Mouse (Mus musculus): ENCODE data around the gene Olfr1046. TPM values are rescaled to one million over a fixed set of nuclear protein-coding genes. Genes with fewer than 3 reads are reported as not detected.
"Not testable (repeated sequence)": the region's sequence is repeated elsewhere in the genome, so short reads cannot be mapped to it uniquely, and the experiment has no call there.

The Olfr1046 gene
- polyA plus RNA-seq, 1 experiment from 2014 or later = not detected

DNA sequence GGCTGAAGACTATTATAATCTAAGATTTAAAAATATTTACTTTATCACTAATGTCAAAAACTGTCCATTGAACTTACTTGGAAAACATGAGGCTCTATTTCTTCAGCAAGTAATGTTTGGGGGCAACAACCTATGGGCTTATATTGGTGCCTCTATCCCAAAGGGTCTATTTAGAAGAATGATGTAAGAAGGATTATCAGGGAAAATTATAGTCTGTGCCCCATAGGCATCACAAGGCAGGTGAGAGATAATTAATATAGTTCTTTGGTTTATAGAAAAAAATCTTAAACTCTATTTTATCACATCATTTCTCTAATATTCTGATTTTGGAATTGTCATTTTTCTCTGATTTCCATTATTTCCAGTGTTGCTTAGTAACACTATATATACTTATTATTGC, 41.4 kb downstream of the Olfr1046 start, which contains the start of gene Olfr1044:
Olfr1044 (minus strand) TSS at position 101 of the 400 bp plus-strand sequence.
- no peak for TF ChIP-seq CTCF (IDR thresholded peaks at IDR 0.05; ENCODE audit: low read depth)
- ATAC-seq (ENCODE audit: insufficient read depth) = no peak
- H3K4me2 ChIP-seq = no peak within 1 kb of the TSS
- H3K9ac ChIP-seq = no peak within 1 kb of the TSS
- no peaks in the 10 kb centered on the region for H3K27me3 ChIP-seq (ENCODE audit: insufficient read depth, low read length)
- no peak within 1 kb of the TSS for H3K4me3 ChIP-seq (ENCODE audit: low read depth, low read length)
- no peaks in the 10 kb centered on the region for H3K36me3 ChIP-seq (ENCODE audit: insufficient read depth)
- H3K27ac ChIP-seq (ENCODE audit: low read depth) = no peak within 1 kb of the TSS
- no peaks in the 10 kb centered on the region for H3K9me3 ChIP-seq (ENCODE audit: low read depth, low read length)
- DNase-seq = no peak
- no peaks in the 10 kb centered on the region for H3K4me1 ChIP-seq (ENCODE audit: insufficient read depth)

DNA sequence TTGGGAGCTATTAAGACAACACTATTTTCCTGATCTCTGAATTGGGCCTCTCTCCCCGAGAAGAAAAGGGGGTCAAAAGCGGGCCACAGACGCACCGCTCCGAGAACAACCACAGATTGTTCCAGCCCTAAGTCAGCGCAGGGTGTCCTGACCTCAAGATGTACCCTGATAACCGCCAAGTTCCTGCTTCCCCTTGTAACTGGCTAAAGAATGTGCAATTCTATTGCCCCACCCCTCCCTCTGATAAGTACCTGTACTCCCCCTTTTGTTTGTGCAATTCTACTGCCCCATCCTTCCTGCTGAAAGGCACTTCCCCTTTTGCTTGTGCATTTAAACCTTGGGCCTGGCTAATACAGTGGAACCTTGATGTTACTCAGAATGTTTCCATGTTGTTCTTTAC, 43.7 kb downstream of the Olfr1046 start:
- not testable (repeated sequence) for H3K27me3 ChIP-seq (ENCODE audit: insufficient read depth, low read length); H3K9me3 ChIP-seq (ENCODE audit: low read depth, low read length); DNase-seq; H3K36me3 ChIP-seq (ENCODE audit: insufficient read depth); H3K27ac ChIP-seq (ENCODE audit: low read depth); H3K4me1 ChIP-seq (ENCODE audit: insufficient read depth); H3K4me3 ChIP-seq (ENCODE audit: low read depth, low read length); H3K9ac ChIP-seq; H3K4me2 ChIP-seq; ATAC-seq (ENCODE audit: insufficient read depth)
- WGBS = 77% methylated on average over 7 of the region's 7 CpGs

DNA sequence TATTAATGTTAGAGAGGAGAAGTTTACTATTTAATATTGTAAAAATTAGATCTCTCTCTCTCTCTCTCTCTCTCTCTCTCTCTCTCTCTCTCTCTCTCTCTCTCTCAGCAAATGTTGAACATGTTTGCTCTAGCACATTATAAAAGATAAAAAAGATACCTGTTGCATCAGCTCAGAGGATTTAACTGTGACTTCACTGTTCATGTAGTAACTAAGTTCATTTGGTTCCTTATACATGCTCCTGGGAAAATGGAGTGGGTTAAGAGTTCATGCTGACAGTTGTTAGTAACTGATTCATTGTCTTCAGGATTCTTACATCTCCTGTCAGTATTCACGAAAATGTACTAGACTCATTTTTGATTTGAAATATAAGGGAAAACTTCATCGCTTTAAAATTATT, 51.7 kb downstream of the Olfr1046 start, which contains the start of gene Olfr1043:
Olfr1043 (minus strand) TSS at position 101 of the 400 bp plus-strand sequence.
- Histone ChIP-seq H3K36me3 (ENCODE audit: insufficient read depth) (no peaks in the 10 kb centered on the region), H3K4me3 (ENCODE audit: low read depth, low read length) (no peak within 1 kb of the TSS), H3K4me1 (ENCODE audit: insufficient read depth) (no peaks in the 10 kb centered on the region), H3K9ac (no peak within 1 kb of the TSS), H3K27ac (ENCODE audit: low read depth) (no peak within 1 kb of the TSS), H3K27me3 (ENCODE audit: insufficient read depth, low read length) (no peaks in the 10 kb centered on the region), H3K9me3 (ENCODE audit: low read depth, low read length) (no peaks in the 10 kb centered on the region), H3K4me2 (no peak within 1 kb of the TSS)
- DNase-seq (no peak), ATAC-seq (ENCODE audit: insufficient read depth) (no peak)
- WGBS = 83% methylated on average over 2 of the region's 2 CpGs
- no peak for TF ChIP-seq CTCF (IDR thresholded peaks at IDR 0.05; ENCODE audit: low read depth)

Other genes with a start within 250 kb of the Olfr1046 start
- not detected in 2 replicates for gene Olfr1029, start 245.4 kb downstream of the Olfr1046 start, polyA plus RNA-seq (2014; fragmentation: Nextera tagmentation; extraction: Ambion mirVana)
- not detected in 2 replicates for gene Olfr1030, start 240.0 kb downstream of the Olfr1046 start, polyA plus RNA-seq (2014; fragmentation: Nextera tagmentation; extraction: Ambion mirVana)
- not detected in 2 replicates for gene Olfr1031, start 229.0 kb downstream of the Olfr1046 start, polyA plus RNA-seq (2014; fragmentation: Nextera tagmentation; extraction: Ambion mirVana)
- not detected in 2 replicates for gene Olfr1032, start 213.8 kb downstream of the Olfr1046 start, polyA plus RNA-seq (2014; fragmentation: Nextera tagmentation; extraction: Ambion mirVana)
- gene Olfr1033, start 198.7 kb downstream of the Olfr1046 start, polyA plus RNA-seq (2014; fragmentation: Nextera tagmentation; extraction: Ambion mirVana) = 0.61 and 2.8 TPM in 2 replicates
- gene Olfr1034, start 173.5 kb downstream of the Olfr1046 start, polyA plus RNA-seq (2014; fragmentation: Nextera tagmentation; extraction: Ambion mirVana) = not detected in 2 replicates
- not detected in 2 replicates for gene Olfr1036, start 145.3 kb downstream of the Olfr1046 start, polyA plus RNA-seq (2014; fragmentation: Nextera tagmentation; extraction: Ambion mirVana)
- gene Olfr1037, start 131.9 kb downstream of the Olfr1046 start, polyA plus RNA-seq (2014; fragmentation: Nextera tagmentation; extraction: Ambion mirVana) = not detected in 2 replicates
- gene Olfr1039, start 83.4 kb downstream of the Olfr1046 start, polyA plus RNA-seq (2014; fragmentation: Nextera tagmentation; extraction: Ambion mirVana) = not detected in 2 replicates
- not detected in 2 replicates for gene Olfr1040, start 72.6 kb downstream of the Olfr1046 start, polyA plus RNA-seq (2014; fragmentation: Nextera tagmentation; extraction: Ambion mirVana)
- gene Olfr1042, start 57.5 kb downstream of the Olfr1046 start, polyA plus RNA-seq (2014; fragmentation: Nextera tagmentation; extraction: Ambion mirVana) = not detected in 2 replicates
- not detected in 2 replicates for gene Olfr1043, start 51.8 kb downstream of the Olfr1046 start, polyA plus RNA-seq (2014; fragmentation: Nextera tagmentation; extraction: Ambion mirVana)
- gene Olfr1044, start 41.5 kb downstream of the Olfr1046 start, polyA plus RNA-seq (2014; fragmentation: Nextera tagmentation; extraction: Ambion mirVana) = not detected in 2 replicates
- gene Olfr52, start 33.6 kb downstream of the Olfr1046 start, polyA plus RNA-seq (2014; fragmentation: Nextera tagmentation; extraction: Ambion mirVana) = not detected in 2 replicates
- gene Olfr1045, start 16.3 kb downstream of the Olfr1046 start, polyA plus RNA-seq (2014; fragmentation: Nextera tagmentation; extraction: Ambion mirVana) = not detected in 2 replicates
- gene Olfr1047, start 12.1 kb upstream of the Olfr1046 start, polyA plus RNA-seq (2014; fragmentation: Nextera tagmentation; extraction: Ambion mirVana) = not detected in 2 replicates
- gene Olfr1048, start 21.0 kb upstream of the Olfr1046 start, polyA plus RNA-seq (2014; fragmentation: Nextera tagmentation; extraction: Ambion mirVana) = not detected in 2 replicates
- gene Olfr1049, start 39.0 kb upstream of the Olfr1046 start, polyA plus RNA-seq (2014; fragmentation: Nextera tagmentation; extraction: Ambion mirVana) = not detected in 2 replicates
- not detected in 2 replicates for gene Olfr1051, start 59.8 kb upstream of the Olfr1046 start, polyA plus RNA-seq (2014; fragmentation: Nextera tagmentation; extraction: Ambion mirVana)
- gene Olfr1052, start 73.1 kb upstream of the Olfr1046 start, polyA plus RNA-seq (2014; fragmentation: Nextera tagmentation; extraction: Ambion mirVana) = not detected in 2 replicates
- gene Olfr1053, start 96.0 kb upstream of the Olfr1046 start, polyA plus RNA-seq (2014; fragmentation: Nextera tagmentation; extraction: Ambion mirVana) = not detected in 2 replicates
- gene Olfr1054, start 116.1 kb upstream of the Olfr1046 start, polyA plus RNA-seq (2014; fragmentation: Nextera tagmentation; extraction: Ambion mirVana) = not detected in 2 replicates
- gene Olfr1055, start 131.0 kb upstream of the Olfr1046 start, polyA plus RNA-seq (2014; fragmentation: Nextera tagmentation; extraction: Ambion mirVana) = not detected in 2 replicates
- not detected in 2 replicates for gene Olfr1056, start 143.2 kb upstream of the Olfr1046 start, polyA plus RNA-seq (2014; fragmentation: Nextera tagmentation; extraction: Ambion mirVana)
- gene Olfr1057, start 159.1 kb upstream of the Olfr1046 start, polyA plus RNA-seq (2014; fragmentation: Nextera tagmentation; extraction: Ambion mirVana) = not detected in 2 replicates
- not detected in 2 replicates for gene Olfr1058, start 169.2 kb upstream of the Olfr1046 start, polyA plus RNA-seq (2014; fragmentation: Nextera tagmentation; extraction: Ambion mirVana)
- not detected in 2 replicates for gene Olfr1061, start 194.7 kb upstream of the Olfr1046 start, polyA plus RNA-seq (2014; fragmentation: Nextera tagmentation; extraction: Ambion mirVana)
- not detected in 2 replicates for gene Olfr1062, start 207.4 kb upstream of the Olfr1046 start, polyA plus RNA-seq (2014; fragmentation: Nextera tagmentation; extraction: Ambion mirVana)
- gene Olfr1065, start 231.3 kb upstream of the Olfr1046 start, polyA plus RNA-seq (2014; fragmentation: Nextera tagmentation; extraction: Ambion mirVana) = not detected in 2 replicates
- not detected in 2 replicates for gene Olfr1066, start 237.0 kb upstream of the Olfr1046 start, polyA plus RNA-seq (2014; fragmentation: Nextera tagmentation; extraction: Ambion mirVana)

Data from lung, embryonic 14.5 days (tissue).